Mouse (Mus musculus) adrenal gland, postnatal 10 days (tissue): ENCODE results near the gene Gm21973. TPM values are rescaled to one million over a fixed set of nuclear protein-coding genes. Genes with fewer than 3 reads are reported as not detected.

ENCODE experiments used
- DNase-seq: peaks from one replicate; pipeline ENCODE4 v3.0.0; 2021; ENCODE audit warnings: mixed read lengths
- long read RNA-seq, 2 experiments: library from polyadenylated mRNA; stranded (forward); transcript quantifications; one replicate each; pipeline ENCODE4 v2.0.0; 2021
- total RNA-seq, 2 experiments: library from RNA; stranded (reverse); gene quantifications; 2 replicates each; pipeline ENCODE4 v1.2.3; 2021

The Gm21973 gene
- not detected for total RNA-seq
- long read RNA-seq, experiment 1, partial matches to known transcripts: 0 of 4 reads
- long read RNA-seq, experiment 1, other reads (novel, unspliced or antisense): 4 of 4 reads
- long read RNA-seq, experiment 2, partial matches to known transcripts: 0 of 3 reads
- long read RNA-seq, experiment 2, other reads (novel, unspliced or antisense): 3 of 3 reads

- no peak for DNase-seq
Observed at GRCm38 (mm10) chr15:10325080-10325479, at the start of gene Gm21973. TSS of gene Gm21973 (plus strand) at chr15:10325380.

GRCm38 (mm10) chr15:10276386-10276785, 48.8 kb upstream of the Gm21973 start:
- DNase-seq: no peak

DNA sequence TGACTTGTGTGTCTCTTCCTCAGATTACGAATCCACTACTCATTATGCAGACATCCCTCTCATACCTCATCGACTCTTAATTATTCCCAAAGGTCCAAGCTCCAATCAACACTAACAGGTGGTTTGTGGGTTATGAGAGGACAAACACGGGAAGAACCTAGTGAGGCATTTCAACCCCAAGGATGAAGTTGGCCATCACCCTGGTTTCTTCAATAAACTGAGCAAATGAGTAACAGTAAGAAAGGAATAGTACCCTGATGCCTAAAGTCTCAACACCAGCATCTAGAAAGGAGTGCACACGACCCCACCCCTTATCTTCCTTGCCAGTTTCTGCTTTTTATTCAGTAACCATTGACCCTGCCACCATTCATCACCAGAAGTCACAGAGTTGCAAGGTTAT, 47.7 kb upstream of the Gm21973 start:
- no peak for DNase-seq

DNA sequence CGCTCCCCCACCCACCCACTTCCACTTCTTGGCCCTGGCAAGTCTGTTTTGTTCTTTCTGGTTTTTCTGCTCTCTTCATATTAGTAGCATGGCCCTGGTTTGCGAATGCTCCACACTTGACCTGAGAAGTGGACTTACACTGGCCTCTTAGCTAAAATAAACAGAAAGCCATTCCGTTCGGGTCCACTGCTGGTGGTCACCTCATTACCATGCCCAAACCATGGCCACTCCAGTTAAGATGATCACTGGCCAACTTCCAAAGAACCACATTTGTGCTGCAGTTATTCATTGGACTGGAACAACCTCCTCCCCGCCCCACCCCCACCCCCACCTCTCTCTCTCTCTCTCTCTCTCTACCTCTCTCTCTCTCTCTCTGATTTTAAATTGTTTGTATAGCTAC, 43.6 kb upstream of the Gm21973 start:
- DNase-seq: no peak

DNA sequence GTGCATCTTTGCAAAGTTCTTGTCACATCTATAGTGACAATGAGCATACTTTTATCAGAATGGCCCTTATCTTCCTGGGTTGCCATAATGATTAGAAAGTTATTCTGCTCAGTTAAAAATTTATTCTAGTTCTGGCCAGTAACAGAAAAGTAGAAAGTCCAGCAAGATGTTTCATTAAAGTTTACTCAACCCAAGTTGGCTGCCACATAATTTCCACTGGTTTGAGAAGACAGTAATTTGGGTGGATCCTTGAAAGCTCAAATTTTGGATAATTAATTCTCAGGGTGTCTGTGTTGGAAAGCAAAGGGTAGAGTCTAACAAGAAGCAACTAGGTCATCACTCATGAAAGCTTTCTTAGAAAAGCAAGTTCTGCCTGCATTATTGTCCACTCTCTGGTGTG, 41.5 kb upstream of the Gm21973 start:
- DNase-seq: no peak

DNA sequence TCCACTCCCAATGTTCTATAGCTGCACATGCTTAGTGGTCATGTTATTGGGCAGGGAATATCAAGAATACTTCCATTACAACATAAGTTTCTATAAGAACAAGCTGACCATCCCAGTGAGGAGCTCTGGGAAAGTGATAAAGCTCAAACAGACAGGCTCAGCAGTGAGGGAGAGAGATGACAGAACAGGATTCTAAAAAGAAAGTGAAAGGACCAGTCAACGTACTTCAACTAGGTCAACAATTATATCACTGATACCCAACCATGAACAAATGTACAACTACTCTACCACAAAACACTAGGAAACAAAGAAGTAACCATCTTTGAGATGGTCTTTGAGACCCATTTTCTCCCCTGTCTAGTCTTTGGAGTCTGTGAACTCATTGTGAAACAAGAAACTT, 28.6 kb upstream of the Gm21973 start:
- no peak for DNase-seq

DNA sequence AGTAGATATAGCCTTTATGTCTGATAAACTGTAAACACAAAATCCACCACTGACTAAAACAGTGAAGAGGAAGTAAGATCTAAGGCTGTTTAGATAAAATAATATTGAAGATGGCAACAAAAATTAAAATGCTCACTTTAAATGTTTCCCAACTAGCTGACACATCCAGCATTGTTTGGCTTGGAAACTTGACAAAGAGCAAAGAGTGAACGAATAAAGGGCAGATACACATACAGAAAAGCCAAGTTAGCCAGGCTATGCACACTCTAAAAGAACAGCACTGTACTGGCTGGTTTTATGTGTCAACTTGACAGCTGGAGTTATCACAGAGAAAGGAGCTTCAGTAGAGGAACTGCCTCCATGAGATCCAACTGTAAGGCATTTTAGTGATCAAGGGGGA, 27.1 kb upstream of the Gm21973 start:
- no peak for DNase-seq

- no peak for DNase-seq
Observed at GRCm38 (mm10) chr15:10299467-10299866, 25.7 kb upstream of the Gm21973 start.

- no peak for DNase-seq
Observed at GRCm38 (mm10) chr15:10306461-10306860, 18.7 kb upstream of the Gm21973 start.

DNA sequence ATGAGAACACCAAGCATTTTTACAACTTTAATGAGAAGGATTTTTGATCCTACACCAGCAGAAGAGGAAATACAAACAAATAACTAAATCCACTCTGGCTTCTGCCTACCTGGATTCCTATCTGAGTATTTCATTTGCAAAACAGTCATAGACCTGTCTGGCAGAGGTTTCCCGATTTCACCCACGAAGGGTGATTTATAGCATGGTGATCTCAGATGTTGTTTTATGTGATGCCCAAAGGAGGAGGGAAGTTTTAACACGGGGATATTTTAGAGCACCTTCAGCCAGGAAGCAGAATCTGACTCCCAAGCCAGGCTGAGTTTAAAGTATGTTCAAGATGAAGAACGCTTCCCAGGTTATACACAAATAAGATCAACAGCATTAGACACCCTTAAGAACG, 13.4 kb upstream of the Gm21973 start:
- no peak for DNase-seq

GRCm38 (mm10) chr15:10313522-10314455, 11.4 kb upstream of the Gm21973 start:
- peak; percentile 79 for DNase-seq

DNA sequence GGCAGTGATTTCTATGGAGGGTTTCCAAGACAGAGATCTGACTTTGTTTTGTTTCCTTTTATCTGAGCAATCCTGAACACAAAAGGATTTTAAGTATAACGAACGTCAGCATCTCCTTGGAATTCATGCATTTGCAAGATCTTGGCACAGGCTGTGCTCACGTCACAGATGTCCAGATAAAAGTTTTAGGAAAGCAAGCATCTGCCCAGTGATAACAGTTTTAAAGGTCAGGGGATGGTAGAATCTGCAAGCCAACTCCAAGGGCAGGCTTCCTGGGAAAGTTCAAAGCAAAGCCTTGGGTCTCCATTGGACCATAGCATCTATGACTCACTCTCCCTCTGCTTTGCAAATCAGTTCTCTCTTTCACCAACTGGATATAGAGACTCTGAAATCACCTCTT, 5.4 kb downstream of the Gm21973 start:
- DNase-seq: peak; percentile 72

DNA sequence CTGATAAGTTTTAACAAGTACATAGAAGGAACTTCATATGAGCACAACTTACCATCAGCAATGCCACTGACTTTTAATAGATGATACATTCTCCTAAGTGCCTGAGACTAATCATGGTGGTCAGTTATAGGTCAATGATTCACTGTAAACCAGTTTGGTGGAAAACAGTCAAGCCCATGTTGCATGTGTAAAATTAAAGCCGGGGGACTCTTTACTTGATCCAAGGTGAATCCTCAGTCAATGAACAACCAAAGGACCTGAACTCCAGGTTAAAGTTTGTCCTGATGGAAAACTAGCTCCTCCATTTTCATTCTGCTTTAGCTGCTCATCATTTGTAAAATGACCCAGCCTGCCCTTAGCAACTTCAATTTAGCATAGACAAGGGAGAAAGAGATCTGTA, 7.4 kb downstream of the Gm21973 start:
- no peak for DNase-seq

GRCm38 (mm10) chr15:10338606-10339005, 13.4 kb downstream of the Gm21973 start:
- DNase-seq: peak; percentile 16

DNA sequence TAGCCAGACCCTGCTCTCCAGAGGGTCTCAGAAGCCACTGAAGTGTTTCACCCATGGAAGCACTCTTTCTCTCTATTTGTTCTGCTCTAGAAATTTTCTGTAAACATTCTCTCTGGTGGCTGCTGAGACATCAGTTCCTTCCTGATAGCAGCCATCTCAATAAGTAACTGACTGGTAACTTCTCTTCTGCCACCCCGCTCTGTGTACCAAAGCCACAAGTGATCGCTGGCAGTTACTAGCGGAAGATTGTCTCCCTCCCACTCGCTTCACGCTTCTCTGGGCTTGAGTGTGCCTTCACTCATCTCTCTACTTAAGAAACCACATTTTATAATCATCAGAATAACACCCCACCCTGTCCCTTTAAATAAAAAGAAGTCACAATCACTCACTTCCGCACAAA, 21.9 kb downstream of the Gm21973 start:
- no peak for DNase-seq

DNA sequence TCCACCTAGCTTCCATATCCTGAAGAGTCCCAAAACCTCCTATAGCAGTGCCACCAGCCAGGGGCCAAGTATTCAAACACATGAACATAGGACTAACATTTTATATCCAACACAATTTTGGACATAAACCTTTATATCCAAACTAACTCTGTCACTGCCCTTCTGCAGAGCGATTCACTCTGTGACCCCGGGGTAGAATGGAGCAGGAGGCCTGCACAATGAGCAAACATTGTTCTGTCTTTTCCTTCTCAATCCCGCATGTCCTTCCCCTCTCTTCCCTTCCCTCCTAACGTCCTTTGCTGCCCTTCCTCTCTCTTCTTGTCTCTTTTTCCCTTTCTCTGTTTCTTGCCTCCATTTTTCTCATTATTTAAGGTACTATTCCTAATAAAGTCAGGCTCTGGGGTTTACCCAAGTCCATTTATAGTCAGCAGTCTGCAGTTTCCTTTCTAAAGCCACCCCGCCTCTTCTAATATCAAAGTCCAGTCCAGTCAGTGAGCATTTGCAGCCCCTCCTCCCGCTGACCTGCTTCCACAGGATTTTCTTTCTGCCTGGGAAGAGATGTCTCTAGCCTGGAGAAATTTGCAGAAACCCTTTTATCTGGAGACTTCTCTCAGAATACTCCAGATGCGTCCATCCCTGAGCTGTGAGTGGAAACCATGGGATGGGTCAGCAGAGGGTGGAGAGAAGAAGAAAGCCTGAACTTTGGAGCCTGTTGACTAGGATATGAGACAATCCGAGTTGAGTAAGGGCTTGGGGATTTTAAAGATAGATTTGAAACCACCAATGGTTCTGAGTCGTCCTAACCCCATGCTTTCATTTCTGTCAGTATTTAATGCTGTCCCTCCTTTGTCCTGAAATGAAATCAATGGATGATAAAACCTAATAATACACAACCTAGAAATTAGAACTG, 33.1 kb downstream of the Gm21973 start, which contains the start of gene Agxt2:
Agxt2 (plus strand) TSS at position 494 of the 910 bp plus-strand sequence.
- no peak for DNase-seq

- DNase-seq: no peak
Observed at GRCm38 (mm10) chr15:10366331-10366730, 41.2 kb downstream of the Gm21973 start.

DNA sequence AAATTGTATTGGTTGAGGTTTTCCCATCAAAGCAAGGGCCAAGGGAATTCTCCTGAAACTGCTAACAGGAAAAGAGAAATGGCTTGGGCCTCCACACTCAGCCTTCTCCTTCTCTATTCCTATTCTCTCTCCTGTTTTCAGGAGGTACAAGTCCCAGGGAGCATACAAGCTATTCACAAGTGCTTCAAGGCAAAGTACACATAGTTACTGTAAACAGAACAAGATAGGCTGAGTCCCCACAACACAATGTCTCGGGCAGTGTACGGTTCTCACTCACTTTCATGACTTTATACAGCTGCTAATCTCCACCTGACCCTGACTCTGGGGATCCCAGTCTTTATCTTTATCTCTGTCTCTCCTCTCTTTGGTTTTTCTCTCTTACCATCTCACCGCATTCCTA, 50.2 kb downstream of the Gm21973 start:
- DNase-seq: no peak

GRCm38 (mm10) chr15:10378338-10378959, 53.3 kb downstream of the Gm21973 start:
- no peak for DNase-seq

DNA sequence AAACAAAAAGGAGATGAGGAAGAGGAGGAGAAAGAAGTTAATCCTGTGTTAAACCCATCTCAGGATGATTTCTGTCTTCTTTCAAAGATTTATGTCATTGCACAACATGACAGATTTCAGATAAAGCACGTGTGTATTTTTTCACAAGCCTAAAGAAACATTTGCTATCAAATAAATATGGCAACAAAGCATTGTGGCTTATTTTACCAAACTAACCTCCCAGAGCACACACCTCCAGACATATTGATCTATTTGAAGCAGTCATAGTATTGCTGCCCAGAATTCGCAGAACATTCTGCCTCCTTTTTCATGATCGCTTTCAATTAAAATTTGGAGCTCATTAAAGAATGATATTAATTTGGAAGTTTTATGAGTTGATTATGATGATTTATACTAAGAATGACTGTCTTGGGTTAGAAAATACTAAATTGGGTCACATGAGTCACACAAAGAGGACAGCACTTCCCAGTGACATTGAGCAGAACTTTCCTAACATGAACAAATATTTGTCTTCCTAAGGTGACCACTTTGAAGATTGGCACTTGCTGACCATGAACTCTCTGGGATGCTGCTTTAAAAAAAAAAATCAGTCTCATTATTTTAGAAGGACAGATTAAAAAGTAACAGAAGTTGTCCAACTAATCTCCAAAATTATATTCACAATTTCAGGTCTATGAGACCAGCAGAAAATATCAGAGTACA, 54.7 kb downstream of the Gm21973 start:
- DNase-seq: no peak

DNA sequence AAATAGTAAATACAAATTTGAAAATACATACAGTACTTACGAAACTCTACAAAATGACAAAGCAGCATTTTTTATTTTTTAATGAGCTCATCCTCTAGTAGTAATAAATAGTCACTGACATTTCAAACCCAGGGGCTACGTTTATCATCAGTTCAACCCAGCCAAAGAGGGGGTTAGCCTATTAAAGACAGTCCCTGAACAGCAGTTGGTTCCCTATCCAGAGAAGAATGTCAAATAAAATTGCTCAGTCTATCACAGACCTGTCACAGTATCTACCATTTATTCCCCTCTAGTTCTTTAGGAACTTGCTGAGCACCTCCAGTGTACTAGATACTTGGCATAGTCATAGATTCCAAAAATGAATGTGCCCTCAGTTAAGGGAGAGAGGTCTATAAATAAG, 62.1 kb downstream of the Gm21973 start:
- DNase-seq: no peak
